16 mouse cellular contexts compared by ENCODE assay signal in genomic region chr8:46246346-46246745, GRCm38 (mm10). TPM values are rescaled to one million over a fixed set of nuclear protein-coding genes. Genes with fewer than 3 reads are reported as not detected.
DNase-seq lines count a peak whose midpoint lies in the region; ATAC-seq and TF ChIP-seq lines count a peak whose summit lies in the region.
"Had no signal": no experiment of that assay in that cellular context is flagged by ENCODE, and none has a peak within 500 bp of the region (broad histone marks: within the 10 kb centered on the region; RNA-seq: fewer than 3 reads in every experiment).

No protein-coding gene starts in this region.

- 38% methylated on average over 11 of the region's 11 CpGs for WGBS in liver, adult 2 months
- 52% methylated on average over 11 of the region's 11 CpGs for WGBS in liver, postnatal 0 days (ENCODE audit: insufficient replicate concordance)

- no peak overlapping the region for H3K9ac ChIP-seq in liver, adult 2 months (ENCODE audit: low read depth, low read length)
- H3K9ac ChIP-seq in liver, postnatal 0 days (replicated peaks), result no peak overlapping the region
- H3K9ac ChIP-seq: liver, embryonic 15.5 days had no signal

- H3K27ac ChIP-seq in liver, adult 2 months (replicated peaks; ENCODE audit: insufficient read depth, low read depth, low read length), result no peak overlapping the region
- no peak overlapping the region for H3K27ac ChIP-seq in liver, postnatal 0 days (ENCODE audit: low read depth)
- H3K27ac ChIP-seq: liver, embryonic 15.5 days; stomach, postnatal 0 days had no signal

- no peak overlapping the region for H3K4me3 ChIP-seq in liver, adult 2 months (ENCODE audit: insufficient read depth, low read depth, low read length)
- no peak overlapping the region for H3K4me3 ChIP-seq in liver, postnatal 0 days (ENCODE audit: low read depth, low read length)
- H3K4me3 ChIP-seq: liver, embryonic 15.5 days had no signal

- H3K79me2 ChIP-seq in liver, adult 2 months (ENCODE audit: control insufficient read depth, insufficient read depth, low read length), result no peaks in the 10 kb centered on the region

- no peak for ATAC-seq in liver, postnatal 0 days
- no peak for ATAC-seq in frontal cortex, adult (ENCODE audit: low TSS enrichment)
- ATAC-seq: intestine, postnatal 0 days had no signal

- no peak overlapping the region for H3K4me2 ChIP-seq in liver, postnatal 0 days (ENCODE audit: low read depth, low read length)
- H3K4me2 ChIP-seq: liver, embryonic 15.5 days had no signal

- no peaks in the 10 kb centered on the region for H3K9me3 ChIP-seq in liver, postnatal 0 days (ENCODE audit: low read length)
- H3K9me3 ChIP-seq: liver, embryonic 15.5 days had no signal

- TF ChIP-seq POLR2A in liver, adult 2 months (IDR thresholded peaks at IDR 0.05; ENCODE audit: extremely low read depth, insufficient read depth, low read length), result no peak

- no peak for TF ChIP-seq EP300 in liver, postnatal 0 days (IDR thresholded peaks at IDR 0.05; ENCODE audit: low read depth)

- H3K4me1 ChIP-seq in liver, adult 2 months (ENCODE audit: control insufficient read depth, insufficient read depth, low read length), result 0 out of 2 replicates have a peak, but pooled peaks cover 1% of the 10 kb centered on the region
- no peaks in the 10 kb centered on the region for H3K4me1 ChIP-seq in liver, postnatal 0 days (ENCODE audit: insufficient read depth)
- H3K4me1 ChIP-seq: liver, embryonic 15.5 days had no signal

- peak; percentile 36 to 76 for DNase-seq in adrenal gland, adult (ENCODE audit: inconsistent age in 2 of 2, low spot score in 1 of 2)
- DNase-seq in adrenal gland, postnatal 4 days (ENCODE audit: low spot score in 2 of 2), result no peak
- DNase-seq in liver, adult 2 months (ENCODE audit: extremely low read depth, low read depth, low spot score), result peak; percentile 29
- DNase-seq in liver, postnatal 0 days, result no peak
- DNase-seq in adrenal gland, postnatal 36 days, result peak; percentile 41 to 47
- DNase-seq in mesoderm, embryonic 11.5 days (ENCODE audit: low read depth, low spot score), result peak; percentile 45
- no peak for DNase-seq in cerebellum, postnatal 36 days
- DNase-seq: cerebellum, adult 8-10 months; lung, postnatal 4 days; spleen, adult 18-20 months had no signal

- no peak for TF ChIP-seq CTCF in liver, adult 2 months (IDR thresholded peaks at IDR 0.05; ENCODE audit: low read depth, low read length)
- TF ChIP-seq CTCF in liver, postnatal 0 days (IDR thresholded peaks at IDR 0.05; ENCODE audit: low read depth), result no peak

- H3K27me3 ChIP-seq in liver, adult 2 months (ENCODE audit: control insufficient read depth, insufficient read depth, low read length), result no peaks in the 10 kb centered on the region
- no peaks in the 10 kb centered on the region for H3K27me3 ChIP-seq in liver, postnatal 0 days (ENCODE audit: insufficient read depth, low read length)
- H3K27me3 ChIP-seq: liver, embryonic 15.5 days had no signal

- no peaks in the 10 kb centered on the region for H3K36me3 ChIP-seq in liver, adult 2 months (ENCODE audit: control insufficient read depth, insufficient read depth, low read length)
- no peaks in the 10 kb centered on the region for H3K36me3 ChIP-seq in liver, postnatal 0 days (replicated peaks; ENCODE audit: insufficient read depth, low read length)
- H3K36me3 ChIP-seq: liver, embryonic 15.5 days had no signal

RNA-seq across cellular contexts. Expression of gene Slc25a4, which starts 35.3 kb away (rescaled TPM):
- total RNA-seq in adrenal gland, postnatal 4 days (2021), result 100 to 1,000 TPM; 273 to 285 TPM
- 13.4 TPM in 2 replicates for total RNA-seq in liver, adult 2 months (2014; rRNA removed)
- 5.0 and 7.4 TPM in 2 replicates for polyA plus RNA-seq in liver, adult 2 months (2012; rRNA removed)
- polyA plus RNA-seq in liver, postnatal 0 days (2015; fragmentation: Nextera tagmentation; extraction: Ambion mirVana), result 448 and 459 TPM in 2 replicates
- total RNA-seq in adrenal gland, postnatal 36 days (2021), result 100 to 1,000 TPM; 173 to 193 TPM

RNA-seq across cellular contexts. Expression of gene Helt, which starts 48.1 kb away (rescaled TPM):
- under 1 TPM in 1 of 2 experiments, not detected in 1; 0.23 TPM for total RNA-seq in adrenal gland, postnatal 4 days (2021)
- total RNA-seq in liver, adult 2 months (2014; rRNA removed), result not detected in 2 replicates
- polyA plus RNA-seq in liver, adult 2 months (2012; rRNA removed), result not detected in 2 replicates
- polyA plus RNA-seq in liver, postnatal 0 days (2015; fragmentation: Nextera tagmentation; extraction: Ambion mirVana), result not detected in 2 replicates
- not detected for total RNA-seq in adrenal gland, postnatal 36 days (2021)
- total RNA-seq: granulocyte monocyte progenitor cell, adult 5-6 weeks had no signal
- polyA plus RNA-seq: intestine, postnatal 0 days; large intestine, adult 2 months; liver, embryonic 15.5 days; stomach, postnatal 0 days had no signal

Comparison
In these comparisons a context has a peak if more than half of its experiments do, and no peak if none do; other contexts are left out.
1. DNase-seq: peak in adrenal gland, adult (2 of 2), liver, adult 2 months (single experiment), adrenal gland, postnatal 36 days (2 of 2) and mesoderm, embryonic 11.5 days (single experiment); none in adrenal gland, postnatal 4 days (0 of 2), liver, postnatal 0 days (single experiment) and cerebellum, postnatal 36 days (0 of 2).
2. RNA of gene Slc25a4, which starts 35.3 kb away (total RNA-seq): 273 to 285 TPM in adrenal gland, postnatal 4 days and 173 to 193 TPM in adrenal gland, postnatal 36 days; 13.4 TPM in liver, adult 2 months; every median in the first group is over 10 times any median in the second.